Mouse (Mus musculus): ENCODE measurements around the gene Slc6a17. TPM values are rescaled to one million over a fixed set of nuclear protein-coding genes. Genes with fewer than 3 reads are reported as not detected.

Slc6a17 gene
- 0.04 TPM in 1 of 2 replicates, not detected in the other for total RNA-seq (2012; rRNA removed)
- polyA plus RNA-seq (2012; ENCODE audit: insufficient read depth in 1 of 2, insufficient read length in 2 of 2, low read depth in 1 of 2, low replicate concordance in 2 of 2, missing spikeins in 1 of 2), result not detected

DNA sequence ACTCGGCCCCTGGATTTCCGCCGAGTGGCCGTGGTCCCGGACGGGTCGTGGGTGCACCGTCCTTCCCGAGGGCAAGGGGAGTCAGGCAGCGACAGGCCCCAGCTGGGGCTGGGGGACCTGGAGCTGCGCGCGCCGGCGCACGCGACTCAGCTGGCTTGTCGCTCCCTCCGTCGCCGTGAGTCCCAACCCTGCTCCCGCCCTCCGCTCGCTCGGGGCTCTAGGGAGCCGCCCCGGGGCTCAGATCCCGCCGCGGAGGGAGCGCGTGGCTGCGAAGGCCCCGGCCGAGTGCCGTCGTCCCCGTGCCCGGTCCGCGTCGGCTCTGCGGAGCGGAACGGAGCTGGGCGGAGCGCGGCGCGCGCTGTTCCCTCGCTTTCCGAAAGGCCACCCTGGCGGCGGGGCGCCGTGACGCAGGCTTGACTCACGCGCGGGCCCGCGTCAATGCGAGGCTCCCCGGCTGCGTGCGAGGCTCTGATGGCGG lies at the start of gene Slc6a17:
Gene Slc6a17 (minus strand): TSS at position 388 of the 478 bp plus-strand sequence.
- no peak for TF ChIP-seq POLR2A (IDR thresholded peaks at IDR 0.05; ENCODE audit: control insufficient read depth in 1 of 2, insufficient read depth in 1 of 2, low read depth in 1 of 2, low read length in 2 of 2, poor library complexity in 1 of 2)
- TF ChIP-seq MAFK (IDR thresholded peaks at IDR 0.05; ENCODE audit: borderline replicate concordance, low read depth, low read length), result no peak
- no peak for TF ChIP-seq GATA1 (IDR thresholded peaks at IDR 0.05; ENCODE audit: low read depth, low read length)
- TF ChIP-seq NRF1 (IDR thresholded peaks at IDR 0.05; ENCODE audit: insufficient read depth, low read depth, low read length, poor library complexity, severe bottlenecking), result no peak
- no peak for TF ChIP-seq TBP (IDR thresholded peaks at IDR 0.05; ENCODE audit: low read depth, low read length)
- no peak for TF ChIP-seq CHD1 (IDR thresholded peaks at IDR 0.05; ENCODE audit: low read depth, low read length)
- TF ChIP-seq SMC3 (IDR thresholded peaks at IDR 0.05; ENCODE audit: low read depth, low read length), result no peak
- TF ChIP-seq MYC (IDR thresholded peaks at IDR 0.05; ENCODE audit: low read depth, low read length), result no peak
- no peak for TF ChIP-seq KAT2A (conservative IDR thresholded peaks at IDR 0.05; ENCODE audit: low read depth, low read length)
- no peak for TF ChIP-seq JUND (IDR thresholded peaks at IDR 0.05; ENCODE audit: low read depth, low read length)
- no peak for TF ChIP-seq ZMIZ1 (IDR thresholded peaks at IDR 0.05; ENCODE audit: low read depth, low read length)
- no peak for TF ChIP-seq CHD2 (IDR thresholded peaks at IDR 0.05; ENCODE audit: low read length)
- no peak for TF ChIP-seq EP300 (IDR thresholded peaks at IDR 0.05; ENCODE audit: low read depth in 1 of 2, low read length in 2 of 2)
- no peak for TF ChIP-seq UBTF (IDR thresholded peaks at IDR 0.05; ENCODE audit: borderline replicate concordance, insufficient read depth, low read depth, low read length)
- TF ChIP-seq E2F4 (IDR thresholded peaks at IDR 0.05; ENCODE audit: borderline replicate concordance, low read depth, low read length), result no peak
- no peak for TF ChIP-seq SIN3A (IDR thresholded peaks at IDR 0.05; ENCODE audit: low read length)
- no peak within 1 kb of the TSS for H3K4me3 ChIP-seq (ENCODE audit: control insufficient read depth in 1 of 2, insufficient read depth in 1 of 2, low read depth in 2 of 2, low read length in 2 of 2)

DNA sequence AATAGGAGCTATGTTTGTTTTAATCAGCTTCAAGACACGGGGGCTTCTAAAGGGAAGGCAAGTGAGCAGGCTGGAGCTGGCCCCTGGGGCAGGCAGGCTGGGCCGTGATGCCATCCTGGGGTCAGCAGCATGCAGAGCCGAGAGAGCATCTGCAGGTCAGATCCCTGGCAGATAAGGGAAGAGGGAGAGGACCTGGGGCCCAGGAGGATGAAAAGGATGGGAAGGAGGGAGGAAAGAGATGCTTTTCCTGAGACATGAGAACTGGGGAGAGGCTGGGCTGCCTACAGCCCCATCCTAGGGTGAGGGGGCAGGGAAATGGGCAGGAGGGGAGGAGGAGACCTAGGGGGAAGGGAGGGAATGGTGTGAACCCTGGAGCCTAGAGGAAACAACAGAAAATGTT lies 47.5 kb upstream of the Slc6a17 start:
- peaks cover 2 to 19% of the 10 kb centered on the region in 2 experiments for H3K27me3 ChIP-seq (ENCODE audit: control insufficient read depth in 1 of 2, insufficient read depth in 2 of 2, low read length in 2 of 2)
- no peak overlapping the region for H3K27ac ChIP-seq (ENCODE audit: control insufficient read depth, low read depth, low read length)
- TF ChIP-seq TAL1 (IDR thresholded peaks at IDR 0.05; ENCODE audit: low read length) (no peak), MYC (IDR thresholded peaks at IDR 0.05; ENCODE audit: low read depth, low read length) (no peak), ZMIZ1 (IDR thresholded peaks at IDR 0.05; ENCODE audit: low read depth, low read length) (no peak), KAT2A (conservative IDR thresholded peaks at IDR 0.05; ENCODE audit: low read depth, low read length) (no peak), CHD2 (IDR thresholded peaks at IDR 0.05; ENCODE audit: low read length) (no peak), CTCF (IDR thresholded peaks at IDR 0.05 in 2 of 3, conservative IDR thresholded peaks at IDR 0.05 in 1 of 3; ENCODE audit: control insufficient read depth in 1 of 3, insufficient read depth in 1 of 3, low read depth in 2 of 3, low read length in 3 of 3, poor library complexity in 1 of 3, severe bottlenecking in 1 of 3) (no peak), MXI1 (IDR thresholded peaks at IDR 0.05; ENCODE audit: low read depth, low read length) (no peak), JUND (IDR thresholded peaks at IDR 0.05; ENCODE audit: low read depth, low read length) (no peak), USF2 (IDR thresholded peaks at IDR 0.05; ENCODE audit: borderline replicate concordance in 1 of 2, insufficient read depth in 1 of 2, low read depth in 1 of 2, low read length in 2 of 2) (no peak), ZNF384 (IDR thresholded peaks at IDR 0.05; ENCODE audit: low read depth, low read length) (no peak), POLR2A (IDR thresholded peaks at IDR 0.05; ENCODE audit: control insufficient read depth in 1 of 2, insufficient read depth in 1 of 2, low read depth in 1 of 2, low read length in 2 of 2, poor library complexity in 1 of 2) (no peak)
- H3K36me3 ChIP-seq (ENCODE audit: control insufficient read depth in 1 of 2, insufficient read depth in 2 of 2, low read length in 2 of 2), result no peaks in the 10 kb centered on the region
- H3K4me3 ChIP-seq (ENCODE audit: control insufficient read depth in 1 of 2, insufficient read depth in 1 of 2, low read depth in 2 of 2, low read length in 2 of 2), result no peak overlapping the region
- H3K79me2 ChIP-seq (ENCODE audit: control insufficient read depth, insufficient read depth, low read length, poor library complexity), result no peaks in the 10 kb centered on the region
- no peak overlapping the region for H3K9ac ChIP-seq (ENCODE audit: control insufficient read depth, low read depth, low read length, poor library complexity, severe bottlenecking)
- H3K9me3 ChIP-seq (replicated peaks; ENCODE audit: insufficient read depth, low read length), result no peaks in the 10 kb centered on the region
- H3K4me1 ChIP-seq (ENCODE audit: control insufficient read depth in 1 of 2, insufficient read depth in 2 of 2, low read length in 2 of 2), result no peaks in the 10 kb centered on the region
- DNase-seq (ENCODE audit: low read depth, low spot score), result no peak

More for the DNA sequence above, at the start of gene Slc6a17:
- no peak for DNase-seq (ENCODE audit: low read depth, low spot score)
- H3K27ac ChIP-seq (ENCODE audit: control insufficient read depth, low read depth, low read length), result no peak within 1 kb of the TSS
- no peak within 1 kb of the TSS for H3K9ac ChIP-seq (ENCODE audit: control insufficient read depth, low read depth, low read length, poor library complexity, severe bottlenecking)
- no peaks in the 10 kb centered on the region for H3K36me3 ChIP-seq (ENCODE audit: control insufficient read depth in 1 of 2, insufficient read depth in 2 of 2, low read length in 2 of 2)
- H3K4me1 ChIP-seq (ENCODE audit: control insufficient read depth in 1 of 2, insufficient read depth in 2 of 2, low read length in 2 of 2), result no peaks in the 10 kb centered on the region
- peaks cover 0 to 3% of the 10 kb centered on the region in 2 experiments; a peak in 3 of 4 replicates for H3K27me3 ChIP-seq (ENCODE audit: control insufficient read depth in 1 of 2, insufficient read depth in 2 of 2, low read length in 2 of 2)
- H3K79me2 ChIP-seq (ENCODE audit: control insufficient read depth, insufficient read depth, low read length, poor library complexity), result no peaks in the 10 kb centered on the region
- no peaks in the 10 kb centered on the region for H3K9me3 ChIP-seq (replicated peaks; ENCODE audit: insufficient read depth, low read length)
